Mouse (Mus musculus) neural tube, embryonic 11.5 days (tissue): ENCODE results near the gene Rapgef3. TPM values are rescaled to one million over a fixed set of nuclear protein-coding genes. Genes with fewer than 3 reads are reported as not detected.

Source experiments
- ATAC-seq: fragments of 200-750 bp; cut with Nextera tagmentation; 2 replicates; pipeline ENCODE4 v1.8.0; 2017; ENCODE audit warnings: moderate number of reproducible peaks, mild to moderate bottlenecking, moderate TSS enrichment, moderate library complexity; ENCODE audit not compliant: insufficient read depth, low FRiP score, low TSS enrichment
- DNase-seq: peaks from one replicate; pipeline ENCODE4 v3.0.0-alpha.2; 2015; ENCODE audit warnings: low spot score
- H3K27ac ChIP-seq: fragments of 300-500 bp; sonication (generic); 2 replicates; pipeline ENCODE4 v1.5.1; 2014; ENCODE audit warnings: low read depth, mild to moderate bottlenecking, low read length
- H3K27me3 ChIP-seq: fragments of 300-500 bp; sonication (generic); 2 replicates; pipeline ENCODE4 v1.6.1; 2014; ENCODE audit warnings: mild to moderate bottlenecking, low read length, mixed read lengths; ENCODE audit not compliant: control insufficient read depth, insufficient read depth
- H3K36me3 ChIP-seq: fragments of 300-500 bp; sonication (generic); 2 replicates; pipeline ENCODE4 v1.6.1; 2014; ENCODE audit warnings: mild to moderate bottlenecking, low read length, moderate library complexity, mixed read lengths; ENCODE audit not compliant: control insufficient read depth, insufficient read depth
- H3K4me1 ChIP-seq: fragments of 300-500 bp; sonication (generic); 2 replicates; pipeline ENCODE4 v1.6.1; 2014; ENCODE audit warnings: low read length, mixed read lengths; ENCODE audit not compliant: control insufficient read depth, insufficient read depth
- H3K4me2 ChIP-seq: fragments of 300-500 bp; sonication (generic); 2 replicates; pipeline ENCODE4 v1.6.1; 2014; ENCODE audit warnings: low read depth, mild to moderate bottlenecking, moderate library complexity
- H3K4me3 ChIP-seq: fragments of 300-500 bp; sonication (generic); 2 replicates; pipeline ENCODE4 v1.5.1; 2014; ENCODE audit warnings: low read depth, low read length
- H3K9ac ChIP-seq: fragments of 300-500 bp; sonication (generic); 2 replicates; pipeline ENCODE4 v1.6.1; 2014; ENCODE audit warnings: mild to moderate bottlenecking, low read length
- H3K9me3 ChIP-seq: fragments of 300-500 bp; sonication (generic); 2 replicates; pipeline ENCODE4 v1.6.1; 2016; ENCODE audit warnings: low read length; ENCODE audit not compliant: control insufficient read depth
- WGBS: fragments of 180-500 bp; shearing (Covaris S2); extraction: QIAGEN DNeasy Blood & Tissue Kit; methylation state at CpG from one replicate; pipeline ENCODE4 v1.1.7; 2014; 5-methylcytosine and 5-hydroxymethylcytosine counted together
- polyA plus RNA-seq: library from polyadenylated mRNA; unstranded; fragments of >200 nt; fragmentation: Nextera tagmentation; extraction: Ambion mirVana; gene quantifications from 2 replicates; pipeline ENCODE4 v1.2.1, GENCODE M21; 2014

The Rapgef3 gene
- polyA plus RNA-seq = 3.5 and 6.0 TPM in 2 replicates

- Histone ChIP-seq H3K9me3 (no peaks in the 10 kb centered on the region), H3K4me1 (peaks cover 27% of the 10 kb centered on the region), H3K27me3 (peaks cover 13% of the 10 kb centered on the region; the same call in 1 of the 2 replicates), H3K9ac (peak within 1 kb of the TSS; percentile 51), H3K27ac (peak within 1 kb of the TSS; percentile 2; the same call in 1 of the 2 replicates), H3K4me3 (peak within 1 kb of the TSS; percentile 31), H3K4me2 (peak within 1 kb of the TSS; percentile 89), H3K36me3 (no peaks in the 10 kb centered on the region)
- WGBS = 1% methylated on average over 40 of the region's 44 CpGs
- ATAC-seq (peak; percentile 84), DNase-seq (peak; percentile 82)
These were observed at the start of gene Rapgef3 for GRCm38 (mm10) chr15:97767280-97768186. Gene Rapgef3, minus strand, starts transcription at chr15:97767972.

- no peaks in the 10 kb centered on the region for H3K27me3 ChIP-seq
- WGBS = 92% methylated on average over 16 of the region's 17 CpGs
- ATAC-seq = no peak
These were observed 48.6 kb upstream of the Rapgef3 start for GRCm38 (mm10) chr15:97816199-97816994.

GRCm38 (mm10) chr15:97815254-97815653 lies 47.5 kb upstream of the Rapgef3 start:
- 98% methylated on average over 4 of the region's 4 CpGs for WGBS
- Histone ChIP-seq H3K9me3 (no peaks in the 10 kb centered on the region), H3K27ac (no peak overlapping the region), H3K4me1 (peaks cover 8% of the 10 kb centered on the region), H3K27me3 (no peaks in the 10 kb centered on the region), H3K4me3 (no peak overlapping the region), H3K9ac (no peak overlapping the region), H3K36me3 (peaks cover 3% of the 10 kb centered on the region; the same call in 1 of the 2 replicates), H3K4me2 (no peak overlapping the region)
- ATAC-seq (no peak), DNase-seq (no peak)

More at GRCm38 (mm10) chr15:97816199-97816994, 48.6 kb upstream of the Rapgef3 start:
- Histone ChIP-seq H3K4me1 (peaks cover 8% of the 10 kb centered on the region), H3K27ac (no peak overlapping the region), H3K4me2 (no peak overlapping the region), H3K9ac (no peak overlapping the region), H3K4me3 (no peak overlapping the region), H3K36me3 (peaks cover 2% of the 10 kb centered on the region; the same call in 1 of the 2 replicates), H3K9me3 (no peaks in the 10 kb centered on the region)
- no peak for DNase-seq

- Histone ChIP-seq H3K9ac (no peak overlapping the region), H3K27me3 (no peaks in the 10 kb centered on the region), H3K4me1 (peaks cover 8% of the 10 kb centered on the region), H3K4me3 (no peak overlapping the region), H3K4me2 (no peak overlapping the region), H3K9me3 (no peaks in the 10 kb centered on the region), H3K36me3 (peaks cover 3% of the 10 kb centered on the region; the same call in 1 of the 2 replicates), H3K27ac (no peak overlapping the region)
- DNase-seq (no peak), ATAC-seq (no peak)
- WGBS = 62% methylated on average over 5 of the region's 5 CpGs
These were observed 46.9 kb upstream of the Rapgef3 start for GRCm38 (mm10) chr15:97814703-97815102.

GRCm38 (mm10) chr15:97813452-97814204 lies 45.9 kb upstream of the Rapgef3 start:
- no peak for ATAC-seq
- no peak overlapping the region for H3K4me3 ChIP-seq
- no peak overlapping the region for H3K27ac ChIP-seq
- 58% methylated on average over 21 of the region's 21 CpGs for WGBS
- no peak overlapping the region for H3K9ac ChIP-seq
- H3K36me3 ChIP-seq = peaks cover 3% of the 10 kb centered on the region; the same call in 1 of the 2 replicates
- H3K9me3 ChIP-seq = no peaks in the 10 kb centered on the region
- H3K27me3 ChIP-seq = no peaks in the 10 kb centered on the region
- peaks cover 8% of the 10 kb centered on the region for H3K4me1 ChIP-seq
- no peak for DNase-seq
- no peak overlapping the region for H3K4me2 ChIP-seq

- Histone ChIP-seq H3K4me1 (peaks cover 8% of the 10 kb centered on the region), H3K36me3 (peaks cover 3% of the 10 kb centered on the region; the same call in 1 of the 2 replicates), H3K4me2 (no peak overlapping the region), H3K9me3 (no peaks in the 10 kb centered on the region), H3K27me3 (no peaks in the 10 kb centered on the region), H3K4me3 (no peak overlapping the region), H3K9ac (no peak overlapping the region), H3K27ac (no peak overlapping the region)
- DNase-seq (no peak), ATAC-seq (no peak)
- WGBS = 68% methylated on average over 7 of the region's 7 CpGs
These were observed 45.1 kb upstream of the Rapgef3 start for GRCm38 (mm10) chr15:97812875-97813274.

- Histone ChIP-seq H3K9ac (no peak overlapping the region), H3K27ac (no peak overlapping the region), H3K4me1 (peaks cover 8% of the 10 kb centered on the region), H3K36me3 (peaks cover 5% of the 10 kb centered on the region), H3K9me3 (no peaks in the 10 kb centered on the region), H3K27me3 (no peaks in the 10 kb centered on the region), H3K4me2 (no peak overlapping the region), H3K4me3 (no peak overlapping the region)
- ATAC-seq (no peak), DNase-seq (no peak)
- WGBS = 76% methylated on average over 6 of the region's 6 CpGs
These were observed 44.4 kb upstream of the Rapgef3 start for GRCm38 (mm10) chr15:97812126-97812525.

- H3K27me3 ChIP-seq = no peaks in the 10 kb centered on the region
- no peak overlapping the region for H3K4me2 ChIP-seq
- no peak overlapping the region for H3K27ac ChIP-seq
- 92% methylated on average over 9 of the region's 9 CpGs for WGBS
- no peak overlapping the region for H3K9ac ChIP-seq
- peaks cover 8% of the 10 kb centered on the region for H3K4me1 ChIP-seq
- peaks cover 5% of the 10 kb centered on the region for H3K36me3 ChIP-seq
- ATAC-seq (no peak), DNase-seq (no peak)
- no peak overlapping the region for H3K4me3 ChIP-seq
- H3K9me3 ChIP-seq = no peaks in the 10 kb centered on the region
These were observed 43.5 kb upstream of the Rapgef3 start for GRCm38 (mm10) chr15:97811307-97811706.
